Mouse (Mus musculus) kidney, postnatal 14 days (tissue): Measurements from ENCODE around the gene Mettl18.
A peak's percentile ranks its signal among the peaks of the same experiment; 100 is the strongest.
"Not testable (repeated sequence)": the region's sequence is repeated elsewhere in the genome, so short reads cannot be mapped to it uniquely, and the experiment has no call there.

ENCODE experiments used
- DNase-seq: peaks from one replicate; pipeline ENCODE4 v3.0.0; 2022; ENCODE audit warnings: mixed read lengths

Gene Mettl18

DNA sequence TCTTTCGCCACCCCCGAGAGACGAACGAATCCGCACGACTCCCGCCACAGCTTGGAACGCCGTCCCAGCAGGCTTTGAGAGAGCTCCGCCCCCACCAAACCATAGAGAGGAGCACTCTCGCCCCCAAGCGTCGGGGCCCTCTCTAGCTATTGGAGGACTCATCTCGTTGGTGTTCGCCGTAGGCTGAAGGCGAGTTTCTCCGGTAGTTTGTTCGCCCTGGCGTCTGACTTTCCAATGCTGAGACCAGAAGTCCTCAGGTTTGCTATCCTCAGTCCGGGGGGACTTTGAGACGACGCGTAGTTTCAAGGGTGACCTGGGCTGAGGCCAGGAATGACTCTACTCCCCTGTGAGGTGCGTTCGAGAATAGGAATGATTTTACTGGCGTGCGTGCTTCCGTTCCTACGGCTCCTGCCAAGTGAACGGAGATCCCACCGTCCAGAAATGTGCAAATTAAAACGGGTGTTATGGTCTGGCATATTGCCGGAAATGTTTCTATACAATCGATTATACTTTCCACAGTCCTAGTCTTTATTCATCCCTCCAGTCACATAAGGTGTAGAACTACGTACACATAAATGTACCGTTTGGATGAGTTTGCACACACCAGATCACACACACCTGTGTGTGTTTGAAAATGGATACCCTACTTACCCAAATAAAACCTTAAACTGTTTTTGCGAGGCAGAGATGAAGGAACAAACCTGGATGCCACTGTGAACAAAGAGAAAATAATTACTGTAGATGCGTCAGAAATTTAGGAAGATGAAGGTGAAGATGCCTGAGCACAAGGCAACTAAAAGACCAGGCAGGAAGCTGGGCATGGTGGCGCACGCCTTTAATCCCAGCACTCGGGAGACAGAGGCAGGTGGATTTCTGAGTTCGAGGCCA, at the start of gene Mettl18, which contains the start of gene BC055324:
Mettl18 (plus strand) TSS at position 169 of the 888 bp plus-strand sequence.
BC055324 (minus strand) TSS at position 76 of the 888 bp plus-strand sequence.
- peak; percentile 92 for DNase-seq

DNA sequence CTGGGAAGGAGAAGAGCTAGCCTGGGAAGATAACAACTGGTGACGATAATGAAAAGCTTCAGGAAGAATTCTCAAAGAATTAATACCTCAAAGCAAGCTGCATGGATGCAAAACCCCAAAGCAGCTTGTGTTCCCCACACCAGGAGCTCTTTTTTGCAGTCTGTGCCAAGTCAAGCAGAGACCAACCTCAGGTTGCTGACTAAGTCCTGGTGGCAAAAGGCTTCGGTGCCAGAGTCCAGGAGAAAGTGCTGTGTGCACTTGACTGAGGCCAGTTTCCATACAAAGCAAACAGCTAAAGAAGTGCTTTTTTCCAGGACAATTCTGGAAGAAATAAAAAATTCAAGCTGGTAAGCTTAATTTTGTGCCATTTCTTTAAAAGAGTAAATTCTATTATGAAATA, 41.3 kb upstream of the Mettl18 start:
- peak; percentile 39 for DNase-seq

DNA sequence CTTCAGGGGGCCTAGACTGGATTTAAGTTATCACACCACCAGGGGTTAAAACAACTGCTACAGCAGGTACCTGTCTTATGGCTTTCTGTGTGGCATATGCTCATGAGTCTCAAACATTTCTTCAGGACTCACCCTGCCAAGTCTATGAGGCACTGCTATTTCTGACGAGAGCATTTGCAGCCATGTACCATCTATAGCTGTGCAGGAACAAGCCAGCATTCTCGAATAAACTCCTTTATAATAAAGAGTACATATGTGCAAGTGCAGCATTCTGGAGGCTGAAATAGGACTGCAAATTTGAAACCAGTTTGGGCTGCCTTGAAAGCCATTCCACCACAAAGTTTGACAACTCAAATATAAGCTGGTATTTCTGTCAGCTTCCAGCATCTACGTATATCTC, 36.7 kb upstream of the Mettl18 start:
- no peak for DNase-seq

DNA sequence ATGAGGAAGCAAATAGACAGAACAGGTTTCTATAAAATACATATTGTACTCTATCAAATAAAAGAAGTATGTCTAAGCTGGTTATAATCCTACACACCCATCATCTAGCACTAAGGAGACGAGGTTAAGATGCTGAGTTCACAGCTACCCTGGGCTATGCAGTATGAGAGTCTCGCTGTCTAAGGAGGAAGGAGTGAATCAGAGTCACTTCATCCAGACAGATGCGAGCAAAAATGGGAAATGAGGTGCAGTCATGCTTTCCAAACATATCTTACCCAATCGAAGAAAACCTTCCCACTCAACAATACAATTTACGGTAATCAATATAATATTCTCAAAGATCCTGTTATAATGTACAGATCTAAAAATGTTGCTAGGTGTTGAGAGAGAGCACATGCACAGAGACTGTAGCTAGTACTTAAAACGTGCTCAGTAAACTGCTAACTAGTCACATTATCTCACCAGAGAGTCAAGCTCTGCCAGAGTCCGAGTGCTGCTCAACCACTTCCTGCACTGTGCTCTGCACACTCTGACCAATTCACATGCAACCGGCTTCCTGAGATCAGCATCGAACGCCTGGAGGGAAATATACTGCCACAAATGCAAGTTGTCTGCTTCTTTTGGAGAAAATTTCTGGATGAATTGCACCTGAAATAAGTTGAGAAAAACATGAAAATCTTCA, 30.5 kb upstream of the Mettl18 start:
- DNase-seq: no peak

DNA sequence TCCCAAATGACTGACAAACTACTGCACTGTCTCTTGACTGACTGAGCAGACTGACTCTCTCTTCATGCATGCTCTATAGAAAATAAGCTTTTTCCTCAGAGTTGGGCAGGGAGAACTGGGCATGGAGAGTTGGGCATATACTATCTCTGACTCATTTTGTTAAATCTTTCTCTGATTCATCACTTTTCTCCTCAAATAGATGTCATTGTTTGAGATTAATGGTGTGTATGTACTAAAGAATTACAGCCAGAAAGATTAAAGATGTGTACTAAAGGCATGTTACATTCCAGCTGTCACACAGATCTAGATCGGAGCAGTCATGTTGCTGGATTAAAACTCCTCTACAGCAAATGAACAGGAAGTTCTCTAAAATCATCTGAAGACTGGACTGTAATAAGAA, 20.2 kb upstream of the Mettl18 start:
- DNase-seq: no peak

DNA sequence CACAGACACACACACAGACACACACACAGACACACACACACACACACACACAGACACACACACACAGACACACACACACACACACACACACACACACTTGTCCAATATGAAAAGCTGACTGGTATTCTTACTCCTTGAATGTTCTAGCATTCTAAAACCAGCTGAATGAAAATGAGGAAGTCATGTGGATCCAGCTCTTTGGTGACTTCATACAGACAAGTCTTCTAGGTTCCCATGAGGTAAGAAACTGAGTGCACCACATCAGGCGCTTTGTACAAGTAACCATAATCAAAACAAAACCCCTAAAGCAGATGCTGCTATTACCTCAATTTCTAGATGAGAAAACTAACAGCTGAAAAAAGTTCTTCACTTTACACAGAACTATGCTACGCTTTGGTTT, 19.6 kb upstream of the Mettl18 start:
- DNase-seq: no peak

DNA sequence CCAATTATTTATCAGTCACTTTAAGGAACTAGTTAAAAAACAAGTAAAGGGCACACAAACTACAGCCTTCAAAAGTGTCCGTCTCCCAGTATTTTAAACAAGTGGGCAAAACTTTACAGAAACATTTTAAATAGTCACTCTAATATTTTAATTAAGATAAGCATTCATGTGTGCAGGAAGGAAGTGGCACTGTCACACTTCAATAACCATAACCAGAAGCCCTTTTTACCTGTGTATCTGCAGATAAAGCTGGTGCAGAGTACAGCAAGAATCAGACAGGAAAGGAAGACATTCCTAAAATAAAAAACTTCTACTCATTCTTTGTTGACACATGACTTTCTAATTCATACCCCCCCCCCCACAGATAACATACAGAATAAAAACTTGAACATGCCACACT, 18.2 kb upstream of the Mettl18 start:
- DNase-seq: no peak

DNA sequence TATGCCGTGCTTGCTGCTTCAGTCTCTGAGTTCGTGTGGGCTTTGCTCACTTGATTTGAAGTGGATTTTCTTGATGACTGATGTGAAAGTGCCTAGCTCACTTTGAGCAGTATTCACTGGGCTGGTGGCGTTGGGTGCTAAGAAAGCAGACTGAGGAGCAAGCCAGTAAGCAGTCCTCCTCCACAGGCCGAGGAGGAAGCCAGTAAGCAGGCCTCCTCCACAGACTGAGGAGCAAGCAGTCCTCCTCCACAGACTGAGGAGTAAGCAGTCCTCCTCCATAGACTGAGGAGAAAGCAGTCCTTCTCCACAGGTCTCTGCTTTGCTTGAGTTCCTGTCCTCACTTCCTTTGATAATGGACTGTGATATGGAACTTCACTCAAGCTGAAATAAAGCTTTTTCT, 2.3 kb upstream of the Mettl18 start:
- DNase-seq: no peak

DNA sequence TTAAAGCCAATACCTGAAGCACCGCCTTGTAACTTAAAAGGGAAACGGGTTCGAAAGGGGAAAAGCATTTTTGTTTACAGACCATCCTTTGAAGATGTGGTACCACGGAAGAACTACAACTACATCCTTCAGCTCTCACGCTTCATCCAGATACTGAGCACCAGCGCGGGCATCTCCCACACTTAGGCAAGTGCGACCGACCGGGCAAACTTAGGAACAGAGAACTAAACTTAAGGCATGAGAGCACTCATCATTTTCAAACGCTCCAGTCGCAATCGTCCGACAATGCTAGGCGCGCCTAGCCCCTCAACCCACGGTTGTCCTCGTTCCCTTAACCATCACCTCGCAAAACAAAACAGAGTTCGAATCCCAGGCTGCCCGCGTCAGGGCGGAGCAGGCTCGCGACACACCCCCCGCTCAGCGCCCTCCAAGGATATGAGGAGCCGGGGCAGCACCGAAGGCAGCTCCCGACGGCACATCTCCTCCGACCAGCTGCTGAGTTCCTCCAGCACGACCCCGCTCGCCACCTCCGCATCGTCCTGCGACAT, 442 bp upstream of the Mettl18 start:
- no peak for DNase-seq

DNA sequence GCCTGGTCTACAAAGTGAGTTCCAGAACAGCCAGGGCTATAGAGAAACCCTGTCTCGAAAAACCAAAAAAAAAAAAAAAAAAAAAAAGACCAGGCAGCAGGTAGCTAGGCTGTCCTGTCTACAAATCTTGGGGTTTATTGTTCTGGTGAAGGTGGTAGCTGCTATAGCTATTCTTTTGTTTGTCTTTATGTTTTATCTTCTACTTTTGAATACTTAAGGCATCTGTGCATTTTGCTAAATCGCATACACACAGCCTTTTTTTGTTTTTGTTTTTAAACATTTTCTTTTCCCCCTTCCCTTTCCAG, 872 bp downstream of the Mettl18 start:
- DNase-seq: no peak

DNA sequence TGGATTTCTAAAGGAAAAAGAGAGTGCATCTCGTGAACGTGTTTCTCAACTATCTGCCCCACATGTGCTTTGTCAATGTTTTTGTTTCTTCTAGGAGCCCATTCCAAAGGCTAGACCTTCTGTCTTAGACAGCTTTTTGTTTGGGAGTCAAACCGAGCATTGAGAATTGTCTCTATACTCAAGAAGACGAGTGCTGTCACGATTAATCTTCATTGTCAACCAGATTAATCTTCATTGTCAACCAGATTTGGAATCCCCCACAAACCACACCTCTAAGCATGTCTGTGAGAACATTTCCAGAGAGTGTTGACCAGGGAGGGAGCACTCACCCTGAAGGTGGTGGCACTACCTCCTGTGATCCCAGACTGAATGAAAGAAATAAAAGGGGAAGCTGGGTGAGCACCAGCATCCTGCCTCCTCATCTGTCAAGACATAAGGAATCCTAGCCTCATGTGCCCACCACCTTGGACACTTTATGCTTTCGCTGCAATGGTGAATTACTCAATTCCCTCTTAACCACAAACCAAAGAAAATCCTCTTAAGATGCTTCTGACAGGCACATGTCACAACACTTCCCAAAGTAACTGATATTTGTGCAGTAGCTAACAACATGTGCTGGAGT, 7.3 kb downstream of the Mettl18 start:
- DNase-seq: no peak

DNA sequence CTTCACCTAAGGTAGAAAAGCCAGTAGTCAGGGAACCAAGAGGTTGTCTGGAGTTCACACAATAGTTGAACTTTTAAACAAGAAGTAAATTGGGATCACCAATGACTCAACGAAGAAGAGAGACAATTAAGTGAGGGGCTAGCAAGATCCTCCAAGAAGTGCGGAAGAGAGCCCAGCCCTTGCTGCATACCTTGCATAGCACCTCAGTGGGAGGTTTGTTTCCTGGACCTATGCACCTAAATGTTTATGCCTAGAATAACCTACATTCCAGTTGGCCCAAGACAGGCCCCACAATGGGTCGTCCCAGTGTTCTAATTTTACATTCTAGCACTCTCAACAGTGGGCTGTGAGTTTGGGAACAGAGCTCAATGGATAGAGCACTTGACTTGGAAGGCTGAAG, 9.6 kb downstream of the Mettl18 start:
- DNase-seq: no peak

DNA sequence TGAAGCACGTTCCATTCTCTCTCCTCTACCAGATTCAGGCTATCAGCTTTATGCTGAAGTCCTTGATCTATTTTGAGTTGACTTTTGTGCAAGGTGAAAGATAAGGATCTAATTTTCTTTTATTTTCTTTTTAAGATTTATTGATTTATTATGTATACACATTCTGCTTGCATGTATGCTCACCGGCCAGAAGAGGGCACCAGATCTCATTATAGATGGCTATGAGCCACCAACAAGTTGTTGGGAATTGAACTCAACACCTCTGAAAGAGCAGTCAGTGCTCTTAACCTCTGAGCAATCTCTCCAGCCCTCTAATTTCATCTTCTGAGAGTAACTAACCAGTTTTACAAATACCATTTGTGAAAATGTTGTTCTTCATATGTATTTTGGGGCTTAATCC, 14.5 kb downstream of the Mettl18 start:
- peak; percentile 11 for DNase-seq

DNA sequence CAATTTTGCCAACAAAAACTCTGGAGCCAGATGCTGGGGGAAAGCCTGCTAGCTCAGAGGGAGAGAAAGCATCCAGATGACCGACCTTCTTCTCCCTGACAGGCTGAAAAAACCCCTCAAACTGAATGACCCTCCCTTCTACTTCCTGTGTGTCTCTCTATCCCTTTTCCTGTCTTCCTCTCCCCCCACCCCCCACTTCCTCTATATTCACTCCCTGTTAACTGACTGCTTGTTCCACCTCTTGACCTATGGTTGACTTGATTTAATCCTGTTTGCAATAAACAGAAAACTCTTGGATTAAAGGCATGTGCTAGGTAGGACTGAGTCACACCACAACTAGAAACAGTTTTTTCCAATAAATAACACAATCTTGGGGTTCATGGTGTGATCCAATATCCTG, 19.9 kb downstream of the Mettl18 start:
- DNase-seq: no peak

DNA sequence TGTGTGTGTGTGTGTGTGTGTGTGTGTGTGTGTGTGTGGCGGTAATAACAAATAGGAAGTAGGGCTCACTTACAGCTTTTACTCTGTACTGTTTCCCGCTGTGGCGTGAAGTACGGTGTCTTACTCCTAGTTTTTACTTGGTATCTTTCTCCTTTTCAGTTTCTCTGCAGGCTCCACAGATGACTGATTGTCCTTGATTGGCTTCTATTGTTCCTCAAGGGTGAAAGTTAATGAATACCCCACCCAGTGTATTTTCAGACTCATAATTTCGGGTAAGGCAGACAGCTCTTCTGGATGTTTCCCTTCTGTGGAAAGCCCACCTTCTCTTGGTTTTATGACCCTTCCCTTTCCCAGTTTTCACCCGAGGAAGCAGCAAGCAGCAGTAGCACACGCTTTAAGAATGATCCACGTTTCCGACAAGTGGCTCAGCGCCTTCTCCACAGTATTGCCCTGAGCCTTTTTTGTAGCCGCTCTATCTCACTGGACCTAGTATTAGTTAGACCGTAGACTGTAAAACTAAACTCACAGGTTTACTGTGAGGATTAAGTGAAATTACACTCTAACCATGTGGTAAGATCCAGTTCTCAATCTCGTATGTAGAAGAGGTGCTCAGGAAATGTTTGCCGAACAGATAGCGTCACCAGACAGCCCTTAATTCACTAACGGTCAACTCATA, 23.7 kb downstream of the Mettl18 start:
- DNase-seq: no peak

DNA sequence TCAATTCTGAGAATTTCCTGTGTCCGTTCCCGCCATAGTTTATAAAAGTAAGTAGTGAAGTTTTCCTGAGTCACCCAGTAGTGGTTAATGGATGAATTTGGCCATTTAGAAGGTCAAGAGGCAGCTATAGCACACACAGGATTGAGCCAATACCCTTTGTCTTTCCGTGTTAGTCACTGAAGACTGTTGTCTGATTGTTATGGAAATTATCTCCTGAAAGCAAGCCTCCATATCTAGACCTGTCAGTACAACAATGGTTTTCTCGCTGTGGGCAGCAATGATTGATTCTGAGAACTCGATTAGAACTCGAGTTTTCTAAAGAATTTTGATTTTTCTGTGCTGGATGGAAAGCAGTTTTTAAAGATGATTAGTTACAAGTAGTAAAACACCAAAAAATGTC, 25.1 kb downstream of the Mettl18 start:
- no peak for DNase-seq

DNA sequence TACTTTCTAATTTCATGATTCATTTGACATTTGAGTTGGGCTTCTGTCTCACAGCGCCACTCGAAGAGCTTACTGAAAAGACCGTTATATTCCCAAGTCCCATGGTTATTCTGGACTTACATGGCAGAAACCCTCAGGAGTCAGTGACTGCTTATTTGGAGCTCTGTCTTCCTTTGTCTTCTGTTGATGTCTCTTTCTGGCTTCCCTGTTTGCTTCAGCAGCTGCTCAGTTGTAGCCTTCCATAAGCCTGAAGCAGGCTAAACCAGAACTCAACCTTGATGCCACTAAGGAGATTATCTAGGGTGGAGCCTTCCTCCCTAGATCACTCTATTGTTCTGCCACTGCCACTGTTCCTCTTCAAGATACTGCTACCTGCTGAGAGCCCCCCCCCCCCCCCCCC, 26.1 kb downstream of the Mettl18 start:
- not testable (repeated sequence) for DNase-seq

DNA sequence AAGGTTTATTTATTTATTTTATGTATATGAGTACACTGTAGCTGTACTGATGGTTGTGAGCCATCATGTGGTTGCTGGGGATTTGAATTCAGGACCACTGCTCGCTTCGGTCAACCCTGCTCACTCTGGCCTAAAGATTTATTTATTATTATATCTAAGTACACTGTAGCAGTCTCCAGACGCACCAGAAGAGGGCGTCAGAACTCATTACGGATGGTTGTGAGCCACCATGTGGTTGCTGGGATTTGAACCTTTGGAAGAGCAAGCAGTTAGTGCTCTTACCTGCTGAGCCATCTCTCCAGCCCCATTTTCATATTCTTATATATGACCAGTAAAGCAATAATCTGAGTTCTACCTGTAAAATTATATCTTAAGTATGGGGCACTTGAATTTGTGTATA, 27.4 kb downstream of the Mettl18 start:
- DNase-seq: not testable (repeated sequence)

DNA sequence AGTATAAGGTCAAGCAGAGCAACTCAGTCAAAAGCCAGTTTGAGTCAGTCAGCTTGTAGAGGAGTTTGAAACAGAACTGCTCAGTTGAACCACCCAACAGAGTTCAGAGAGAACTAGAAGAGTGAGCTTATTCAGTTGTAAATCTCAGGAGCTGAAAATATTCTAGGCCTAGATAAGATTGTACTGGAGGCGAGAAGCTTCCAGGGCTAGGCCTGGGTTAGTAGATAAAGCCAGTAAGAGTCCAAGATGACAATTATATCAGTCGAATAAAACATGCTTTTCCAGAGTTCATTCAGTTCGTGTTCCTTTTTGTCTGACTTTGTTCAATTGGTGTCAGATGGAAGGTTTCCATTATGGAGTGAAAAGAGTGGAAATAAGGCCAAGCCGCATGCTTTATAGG, 31.0 kb downstream of the Mettl18 start:
- no peak for DNase-seq

DNA sequence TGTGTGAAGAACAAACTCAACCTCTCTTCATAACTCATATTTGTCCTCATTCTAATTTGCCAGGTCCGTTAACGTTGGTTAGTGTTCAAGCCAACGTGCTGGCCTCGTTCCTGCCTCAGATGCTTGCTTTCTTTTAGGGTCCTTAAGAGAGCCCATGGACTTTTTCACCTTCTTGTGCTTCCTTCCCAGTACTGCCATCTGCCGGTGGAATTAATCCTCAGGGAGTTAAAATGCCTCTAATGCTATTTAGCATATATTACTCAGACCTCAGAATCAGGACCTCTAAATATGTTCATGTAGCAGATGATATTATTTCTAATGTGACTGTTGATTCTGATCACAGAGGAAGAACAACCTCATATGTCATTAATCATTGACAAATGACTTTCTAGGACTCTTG, 32.7 kb downstream of the Mettl18 start:
- no peak for DNase-seq

DNA sequence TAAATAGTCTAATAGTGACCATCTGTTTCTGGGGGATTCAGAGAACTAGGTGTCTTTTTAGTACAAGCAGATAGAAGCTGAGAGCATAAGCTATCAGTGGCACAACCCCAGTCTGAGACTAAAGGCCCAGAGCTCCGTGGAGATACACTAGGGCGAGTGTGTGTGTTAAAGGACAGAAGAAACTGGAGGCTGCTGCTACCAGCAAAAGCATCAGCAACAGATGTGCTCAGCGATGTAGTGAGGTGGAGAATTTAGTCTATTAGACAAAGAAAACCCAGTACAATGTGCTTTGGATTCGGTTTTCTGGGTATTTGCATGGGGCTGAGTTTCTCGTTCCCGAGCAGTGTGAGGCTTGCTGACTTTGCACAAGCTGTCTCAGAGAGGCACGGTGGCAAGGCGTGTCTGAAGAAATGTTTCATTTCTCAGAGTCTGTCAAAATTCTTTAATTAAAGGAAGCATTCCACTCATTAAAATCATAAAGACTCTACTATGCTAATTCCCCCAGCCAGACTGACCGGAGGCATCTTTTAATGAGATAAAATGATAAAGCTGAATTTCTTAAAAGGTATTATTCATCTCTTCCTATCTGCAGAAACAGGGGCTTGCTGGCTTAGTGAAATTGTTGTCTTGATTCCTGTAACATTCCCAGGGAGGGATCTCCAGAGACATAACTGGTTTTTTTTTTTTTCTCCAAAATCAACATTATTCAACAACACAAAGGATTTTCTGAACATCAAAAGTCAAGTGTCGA, 45.9 kb downstream of the Mettl18 start:
- no peak for DNase-seq

DNA sequence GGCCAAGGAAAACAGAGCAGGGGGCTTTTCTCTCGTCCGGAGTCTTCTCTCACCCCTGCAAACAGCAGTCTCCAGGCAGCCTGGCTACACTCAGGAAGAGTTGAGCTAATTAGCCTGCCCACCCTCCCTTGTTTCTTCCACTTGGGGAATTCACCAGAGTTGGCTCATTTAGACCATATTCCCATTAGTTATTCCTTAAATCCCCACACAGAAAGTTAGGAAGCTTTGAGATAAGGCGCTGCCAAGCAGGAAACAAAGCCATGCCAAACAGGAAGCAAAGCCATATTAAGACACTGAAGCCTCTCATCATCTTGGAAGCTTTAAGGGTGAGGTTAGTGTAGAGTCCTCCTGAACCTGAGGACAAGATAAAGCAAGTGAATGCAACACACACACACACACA, 48.9 kb downstream of the Mettl18 start:
- peak; percentile 65 for DNase-seq
